Mouse (Mus musculus) adrenal gland, postnatal 4 days (tissue): ENCODE measurements at regions not wholly inside any gene's neighbourhood (a gene's known extent, or its start where the extent isn't known, plus 50 kb on each side); places are given as distances from the start of the nearest gene placed in this dataset.

Experiments
- DNase-seq, 2 experiments: peaks; one replicate each; pipeline ENCODE4 v3.0.0; 2021 to 2022; ENCODE audit warnings: low spot score in 2 of 2, mixed read lengths in 2 of 2

- DNase-seq = no peak
These were observed 65.2 kb downstream of the Slc30a10 start for GRCm38 (mm10) chr1:185519811-185520210.

GRCm38 (mm10) chr1:185524020-185524419 is 69.4 kb downstream of the Slc30a10 start:
- no peak for DNase-seq

GRCm38 (mm10) chr1:185533471-185533870 is 78.8 kb downstream of the Slc30a10 start:
- no peak for DNase-seq

- no peak for DNase-seq
These were observed 79.5 kb downstream of the Slc30a10 start for GRCm38 (mm10) chr1:185534129-185534528.

GRCm38 (mm10) chr1:185535321-185535720 is 80.7 kb downstream of the Slc30a10 start:
- no peak for DNase-seq

GRCm38 (mm10) chr1:185537236-185537635 is 82.6 kb downstream of the Slc30a10 start:
- DNase-seq = no peak

GRCm38 (mm10) chr1:185539458-185539857 is 84.8 kb downstream of the Slc30a10 start:
- no peak for DNase-seq

GRCm38 (mm10) chr1:185546346-185546745 is 91.7 kb downstream of the Slc30a10 start:
- no peak for DNase-seq

- DNase-seq = no peak
These were observed 118.3 kb downstream of the Slc30a10 start for GRCm38 (mm10) chr1:185572761-185573530.

GRCm38 (mm10) chr1:185574978-185575377 is 120.3 kb downstream of the Slc30a10 start:
- DNase-seq = no peak

GRCm38 (mm10) chr1:185579824-185580223 is 125.2 kb downstream of the Slc30a10 start:
- no peak for DNase-seq

- no peak for DNase-seq
These were observed 130.7 kb downstream of the Slc30a10 start for GRCm38 (mm10) chr1:185585191-185585870.

GRCm38 (mm10) chr1:185587671-185588347 is 133.2 kb downstream of the Slc30a10 start:
- DNase-seq = no peak

GRCm38 (mm10) chr1:185588348-185588719 is 133.7 kb downstream of the Slc30a10 start:
- no peak for DNase-seq

GRCm38 (mm10) chr1:185596815-185597214 is 142.2 kb downstream of the Slc30a10 start:
- no peak for DNase-seq

- DNase-seq = no peak
These were observed 143.9 kb downstream of the Slc30a10 start for GRCm38 (mm10) chr1:185598514-185598913.

- no peak for DNase-seq
These were observed 146.5 kb downstream of the Slc30a10 start for GRCm38 (mm10) chr1:185601166-185601565.

- no peak for DNase-seq
These were observed 151.3 kb downstream of the Slc30a10 start for GRCm38 (mm10) chr1:185605996-185606395.

GRCm38 (mm10) chr1:185607611-185608010 is 153.0 kb downstream of the Slc30a10 start:
- DNase-seq = no peak

GRCm38 (mm10) chr1:185608440-185608839 is 153.8 kb downstream of the Slc30a10 start:
- no peak for DNase-seq

GRCm38 (mm10) chr1:185610586-185610985 is 155.9 kb downstream of the Slc30a10 start:
- DNase-seq = peak in 1 of 2 experiments; percentile 5

GRCm38 (mm10) chr1:185615819-185616429 is 161.3 kb downstream of the Slc30a10 start:
- no peak for DNase-seq
